Mouse (Mus musculus): Measurements from ENCODE around the gene Aldh16a1.
A peak's percentile ranks its signal among the peaks of the same experiment; 100 is the strongest.
"Not testable (repeated sequence)": the region's sequence is repeated elsewhere in the genome, so short reads cannot be mapped to it uniquely, and the experiment has no call there.

The Aldh16a1 gene

GRCm38 (mm10) chr7:45157459-45157858 is 3.1 kb upstream of the Aldh16a1 start:
- DNase-seq (ENCODE audit: low spot score in 2 of 2): no peak

GRCm38 (mm10) chr7:45156206-45156605 is 1.8 kb upstream of the Aldh16a1 start:
- DNase-seq (ENCODE audit: low spot score in 2 of 2): no peak

GRCm38 (mm10) chr7:45155590-45155989 is 1.2 kb upstream of the Aldh16a1 start:
- no peak for DNase-seq (ENCODE audit: low spot score in 2 of 2)

DNA sequence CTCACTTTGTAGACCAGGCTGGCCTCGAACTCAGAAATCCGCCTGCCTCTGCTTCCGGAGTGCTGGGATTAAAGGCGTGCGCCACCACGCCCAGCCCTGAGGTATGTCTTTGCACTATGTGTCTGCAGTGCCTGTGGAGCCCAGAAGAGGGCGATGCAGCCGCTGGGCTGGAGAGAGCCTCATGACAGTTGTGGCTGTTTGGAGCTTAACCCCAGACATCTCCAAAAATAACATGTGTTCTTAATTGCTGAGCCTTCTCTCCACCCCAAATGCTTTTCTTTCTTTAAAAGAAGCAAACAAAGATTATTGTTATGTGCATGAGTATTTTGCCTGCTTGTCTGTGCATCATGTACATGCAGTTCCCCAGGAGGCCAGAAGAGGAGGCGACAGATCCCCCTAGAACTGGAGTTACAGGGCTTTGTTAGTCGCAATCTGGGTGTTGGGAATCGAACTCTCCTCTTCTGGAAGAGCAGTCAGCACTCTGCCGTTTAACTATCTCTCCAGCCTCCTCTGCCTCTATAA is 670 bp upstream of the Aldh16a1 start:
- peak in 1 of 2 experiments; percentile 54 for DNase-seq (ENCODE audit: low spot score in 2 of 2)

DNA sequence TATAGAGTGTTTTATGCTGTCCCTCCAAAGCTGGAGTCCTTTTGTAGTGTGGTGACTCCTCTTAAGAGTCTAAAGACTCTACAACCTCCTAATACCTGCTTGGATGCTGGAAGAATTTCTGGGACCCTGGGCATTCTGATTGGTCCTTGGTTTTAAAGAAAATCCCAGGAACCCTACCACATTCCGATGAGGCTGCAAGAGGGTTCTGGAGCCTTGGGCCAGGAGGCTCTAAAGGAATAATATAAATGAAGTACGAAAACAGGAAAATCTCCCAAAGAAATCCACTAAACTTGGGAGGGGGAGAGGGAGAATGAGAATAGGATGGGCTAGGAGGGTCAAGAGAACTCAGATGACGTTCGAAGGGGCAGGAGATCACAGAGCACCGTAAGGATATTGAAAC is 798 bp downstream of the Aldh16a1 start:
- no peak for DNase-seq (ENCODE audit: low spot score in 2 of 2)

- DNase-seq (ENCODE audit: low spot score in 2 of 2): not testable (repeated sequence)
Observed at GRCm38 (mm10) chr7:45153052-45153451, 1.3 kb downstream of the Aldh16a1 start.

DNA sequence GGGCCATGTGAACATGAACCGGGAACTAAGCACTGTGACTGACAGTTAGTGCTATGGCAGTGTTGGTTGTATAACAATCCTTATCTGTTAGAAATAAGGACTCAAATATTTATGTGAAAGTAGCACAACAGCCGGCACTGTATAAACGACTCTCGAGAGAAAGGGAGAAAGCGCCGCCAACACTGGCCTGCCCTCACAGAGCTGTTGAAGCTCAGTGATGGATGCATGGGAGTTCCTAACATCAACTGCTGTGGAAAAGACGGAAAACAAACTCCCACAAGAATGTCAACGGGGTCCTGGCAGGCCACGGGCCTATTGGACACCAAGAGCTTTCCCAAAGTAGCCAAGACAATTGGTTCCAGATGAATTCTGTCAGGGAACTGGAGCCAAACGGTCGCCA is 3.1 kb downstream of the Aldh16a1 start:
- no peak for DNase-seq (ENCODE audit: low spot score in 2 of 2)

DNA sequence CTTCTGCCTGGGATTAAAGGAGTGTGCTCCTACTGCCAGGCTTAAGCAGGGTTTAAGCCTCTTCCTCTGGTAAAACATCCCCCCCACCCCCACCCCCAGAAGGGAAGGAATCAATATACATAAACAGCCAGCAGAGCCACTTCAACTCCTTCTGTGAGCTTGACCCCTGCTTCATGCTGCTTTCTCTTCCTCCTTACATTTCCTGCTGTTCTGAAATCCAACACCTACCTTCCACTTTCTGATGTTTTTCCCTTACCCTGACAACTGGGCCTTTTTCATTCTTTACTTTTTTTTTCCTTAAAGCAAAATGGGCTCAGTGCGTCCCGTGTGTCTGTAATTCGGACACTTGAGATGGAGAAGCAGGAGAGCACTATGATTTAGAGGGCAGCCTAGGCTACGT is 4.1 kb downstream of the Aldh16a1 start:
- DNase-seq (ENCODE audit: low spot score in 2 of 2): no peak

DNA sequence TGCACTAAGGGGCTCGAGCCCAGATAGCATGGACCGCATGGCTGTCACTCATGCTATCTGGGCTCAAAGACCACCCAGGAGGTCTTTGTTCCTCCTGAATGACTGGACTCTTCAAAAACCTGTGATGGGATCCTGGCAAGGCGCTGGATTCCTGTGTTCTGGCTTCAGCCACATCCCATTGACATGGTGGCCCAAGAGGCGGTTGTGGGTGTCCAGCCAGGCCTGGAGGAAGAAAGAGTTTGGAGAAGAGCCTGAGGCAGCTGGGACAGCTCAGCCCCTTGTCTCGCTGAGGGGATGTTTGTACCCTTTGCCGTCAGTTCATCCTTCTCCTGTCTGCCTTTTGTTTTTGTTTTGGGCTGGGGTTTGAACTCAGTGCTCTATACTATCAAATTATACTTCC is 4.8 kb downstream of the Aldh16a1 start:
- DNase-seq (ENCODE audit: low spot score in 2 of 2): no peak

- DNase-seq (ENCODE audit: low spot score in 2 of 2): no peak
Observed at GRCm38 (mm10) chr7:45148534-45149098, 5.8 kb downstream of the Aldh16a1 start.

DNA sequence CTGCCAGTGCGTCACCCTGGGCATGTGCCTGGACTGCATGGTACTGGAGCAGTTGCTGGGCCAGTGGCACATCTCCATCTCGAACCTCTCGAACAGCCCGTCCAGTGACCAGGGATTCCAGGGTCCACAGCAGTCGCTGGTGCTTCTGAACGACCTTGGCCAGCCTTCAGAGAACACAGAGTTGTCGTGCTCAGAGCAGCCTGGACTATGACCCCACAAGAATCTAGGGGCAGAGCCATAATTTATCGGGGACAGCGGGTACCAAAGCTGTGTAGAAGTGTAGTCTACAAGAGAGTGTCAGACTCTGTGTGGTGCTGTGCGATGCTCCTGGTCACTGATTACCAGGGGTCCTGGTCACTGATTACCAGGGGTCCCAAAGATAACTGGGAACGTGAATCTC is 6.5 kb downstream of the Aldh16a1 start:
- no peak for DNase-seq (ENCODE audit: low spot score in 2 of 2)

- DNase-seq (ENCODE audit: low spot score in 2 of 2): no peak
Observed at GRCm38 (mm10) chr7:45147267-45147666, 7.1 kb downstream of the Aldh16a1 start.

DNA sequence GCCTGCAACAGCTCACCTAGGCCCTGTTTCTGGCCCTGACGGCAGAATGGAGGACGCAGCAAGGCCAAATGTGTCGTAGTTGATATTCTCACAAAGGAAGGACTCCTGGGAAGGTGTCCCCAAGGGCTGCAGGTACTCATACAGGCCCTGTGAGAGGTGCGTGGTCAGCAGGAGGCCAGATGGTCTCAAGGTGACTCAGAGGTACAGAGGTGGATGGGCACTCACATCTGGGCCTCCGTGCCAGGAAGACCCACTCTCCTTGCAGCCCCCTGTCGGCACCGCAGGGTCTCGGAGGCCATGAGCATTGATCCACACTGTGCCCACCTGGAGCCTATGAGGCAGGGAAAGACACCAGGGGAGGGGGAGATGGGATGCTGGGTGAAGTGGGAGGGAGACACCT is 8.9 kb downstream of the Aldh16a1 start:
- DNase-seq (ENCODE audit: low spot score in 2 of 2): no peak

DNA sequence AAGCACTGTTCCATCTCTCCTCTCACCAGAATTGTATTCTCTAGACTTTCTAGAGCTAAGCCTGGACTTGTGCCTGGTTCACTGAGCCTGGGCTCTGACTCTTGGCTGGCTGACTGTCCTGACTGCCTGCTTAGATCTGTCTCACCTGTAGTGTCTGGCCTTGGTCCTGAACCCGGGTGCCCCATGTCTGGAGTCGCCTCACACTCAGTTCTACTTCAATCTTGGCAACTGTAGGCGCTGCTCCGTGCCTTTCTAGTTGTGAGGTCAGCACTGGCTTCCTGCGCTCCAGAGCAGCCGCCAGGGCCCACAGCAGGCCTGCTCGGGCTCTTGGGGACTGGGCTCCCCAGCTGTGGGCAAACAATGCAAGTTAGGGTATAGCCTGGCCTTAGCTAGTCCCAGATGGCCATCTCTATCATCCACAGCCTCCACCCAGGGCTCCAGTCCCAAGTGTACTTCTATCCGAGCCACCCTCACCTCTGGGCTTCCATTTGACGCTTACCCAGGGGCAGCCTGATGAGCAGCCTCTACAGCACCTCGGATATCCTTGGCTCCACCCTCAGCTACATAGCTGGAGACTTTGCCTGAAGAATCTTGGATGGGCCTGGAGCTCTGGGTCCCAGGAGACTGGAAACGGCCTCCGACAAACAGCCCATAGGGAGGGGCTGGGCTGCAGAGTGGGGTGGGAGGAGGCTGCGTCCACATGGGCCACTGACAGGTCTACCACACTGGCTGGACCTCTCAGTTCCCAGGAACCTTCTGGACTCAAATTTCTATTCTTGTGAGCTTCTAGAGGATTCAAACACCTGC is 9.8 kb downstream of the Aldh16a1 start:
- no peak for DNase-seq (ENCODE audit: low spot score in 2 of 2)

GRCm38 (mm10) chr7:45141914-45142313 is 12.5 kb downstream of the Aldh16a1 start:
- DNase-seq (ENCODE audit: low spot score in 2 of 2): no peak

DNA sequence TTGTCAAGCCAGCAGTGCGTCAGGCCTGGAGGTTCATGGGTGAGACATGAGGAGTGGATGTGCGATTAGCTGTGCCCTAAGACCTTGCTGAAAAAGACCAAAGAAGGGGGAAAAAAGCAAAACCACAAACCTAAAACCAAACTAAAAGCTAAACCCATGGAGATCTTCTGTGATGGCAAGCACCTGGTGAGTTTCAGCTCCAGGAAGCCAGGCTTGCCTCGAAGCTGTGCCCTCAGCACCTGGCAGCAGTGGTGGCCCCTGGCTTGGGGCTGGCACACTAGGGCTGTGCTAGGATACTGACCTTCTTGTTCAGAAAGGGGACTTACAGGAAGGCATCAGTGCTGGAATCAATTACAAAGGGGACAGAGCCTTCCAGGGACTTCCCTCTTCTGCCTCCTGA is 13.1 kb downstream of the Aldh16a1 start:
- no peak for DNase-seq (ENCODE audit: low spot score in 2 of 2)

DNA sequence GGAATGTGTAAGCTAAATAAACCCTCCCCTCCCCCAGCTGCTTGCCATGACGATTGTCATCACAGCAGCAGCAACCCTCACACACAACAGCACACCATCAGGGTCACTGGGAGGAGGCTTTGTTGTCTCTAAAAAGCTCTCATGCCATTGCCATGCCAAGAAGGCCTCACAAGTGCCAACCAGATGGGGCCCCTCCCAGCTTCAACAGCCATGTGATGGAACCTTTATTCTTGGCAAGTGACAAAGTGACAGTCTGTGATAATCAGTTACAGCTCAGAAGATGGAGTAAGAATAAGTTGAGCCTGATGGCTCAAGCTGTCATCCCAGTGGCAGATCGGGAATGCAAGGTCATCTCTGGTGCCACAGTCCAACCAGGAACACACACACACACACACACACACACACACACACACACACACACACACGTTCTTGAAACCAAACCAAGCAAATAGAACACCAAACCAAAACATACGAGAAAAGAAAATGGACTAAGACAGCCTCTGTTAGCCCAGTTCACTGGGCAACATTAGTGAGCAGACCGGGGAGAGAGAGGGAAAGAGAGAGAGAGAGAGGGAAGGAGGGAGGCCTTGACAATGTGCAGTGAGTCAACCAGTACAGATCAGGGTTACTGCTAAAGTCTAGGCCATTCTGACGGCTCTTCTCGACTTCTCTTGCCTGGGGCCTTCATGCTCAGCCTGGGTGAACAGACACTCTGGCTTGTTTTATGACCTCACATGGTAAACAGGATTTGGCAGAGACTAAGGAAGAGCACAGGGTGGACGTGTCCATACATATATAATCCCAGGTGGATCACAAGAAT is 14.3 kb downstream of the Aldh16a1 start:
- DNase-seq (ENCODE audit: low spot score in 2 of 2): no peak

DNA sequence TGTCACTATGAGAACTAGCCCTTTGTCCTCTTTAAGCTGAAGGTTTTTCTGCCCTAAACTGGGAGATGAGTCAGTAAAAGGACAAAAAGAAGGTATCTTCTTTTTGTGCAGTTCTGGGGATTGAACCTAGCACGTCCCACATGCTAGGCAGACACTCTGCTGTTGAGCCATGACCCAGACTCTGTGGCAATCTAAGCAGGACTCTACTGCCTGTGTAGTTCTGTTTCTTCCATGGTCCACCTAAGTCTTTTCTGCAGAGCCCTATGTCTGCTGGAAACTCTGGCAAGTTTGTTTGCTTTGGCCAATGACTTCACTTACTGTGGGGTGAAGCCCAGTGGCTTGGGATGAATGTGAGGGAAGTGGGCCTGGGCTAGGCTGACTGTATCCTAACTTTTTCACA is 16.0 kb downstream of the Aldh16a1 start:
- no peak for DNase-seq (ENCODE audit: low spot score in 2 of 2)

- no peak for DNase-seq (ENCODE audit: low spot score in 2 of 2)
Observed at GRCm38 (mm10) chr7:45137171-45138006, 17.0 kb downstream of the Aldh16a1 start.

- peak; percentile 71 to 85 for DNase-seq (ENCODE audit: low spot score in 2 of 2)
Observed at GRCm38 (mm10) chr7:45135993-45136567, 18.3 kb downstream of the Aldh16a1 start, which contains the start of the genes Gm45713 and Flt3l. TSS of gene Gm45713 (minus strand) at chr7:45136231. TSS of gene Flt3l (minus strand) at chr7:45136432.

- no peak for DNase-seq (ENCODE audit: low spot score in 2 of 2)
Observed at GRCm38 (mm10) chr7:45135370-45135769, 19.0 kb downstream of the Aldh16a1 start.

All from frontal cortex, postnatal 10 days (tissue).